Mouse (Mus musculus): Measurements from ENCODE around the gene 1110051M20Rik. TPM values are rescaled to one million over a fixed set of nuclear protein-coding genes. Genes with fewer than 3 reads are reported as not detected.

Gene 1110051M20Rik
- polyA plus RNA-seq, 1 experiment, result 19.3 TPM

GRCm38 (mm10) chr2:91429146-91429545 lies 15.4 kb downstream of the 1110051M20Rik start:
- H3K27ac ChIP-seq (ENCODE audit: insufficient read depth, low read length), result no peak overlapping the region
- H3K27me3 ChIP-seq (ENCODE audit: control insufficient read depth, insufficient read depth, low read length, poor library complexity, severe bottlenecking), result no peaks in the 10 kb centered on the region
- no peak for TF ChIP-seq EP300 (IDR thresholded peaks at IDR 0.05; ENCODE audit: insufficient read depth, low read depth, low read length)
- TF ChIP-seq POLR2A (IDR thresholded peaks at IDR 0.05; ENCODE audit: insufficient read depth, low read length), result no peak
- no peak for TF ChIP-seq CTCF (IDR thresholded peaks at IDR 0.05; ENCODE audit: low read depth, low read length)
- no peak overlapping the region for H3K9ac ChIP-seq (ENCODE audit: low read depth, poor library complexity, severe bottlenecking)
- H3K4me3 ChIP-seq (ENCODE audit: low read depth, low read length), result no peak overlapping the region
- no peaks in the 10 kb centered on the region for H3K9me3 ChIP-seq (replicated peaks; ENCODE audit: control insufficient read depth, insufficient read depth, low read length, poor library complexity, severe bottlenecking)
- H3K4me1 ChIP-seq (ENCODE audit: control insufficient read depth, insufficient read depth, low read length), result no peaks in the 10 kb centered on the region
- no peaks in the 10 kb centered on the region for H3K36me3 ChIP-seq (ENCODE audit: control insufficient read depth, insufficient read depth, low read length, poor library complexity, severe bottlenecking)

- Histone ChIP-seq H3K4me1 (ENCODE audit: control insufficient read depth, insufficient read depth, low read length) (no peaks in the 10 kb centered on the region), H3K9ac (ENCODE audit: low read depth, poor library complexity, severe bottlenecking) (no peak overlapping the region), H3K36me3 (ENCODE audit: control insufficient read depth, insufficient read depth, low read length, poor library complexity, severe bottlenecking) (no peaks in the 10 kb centered on the region), H3K4me3 (ENCODE audit: low read depth, low read length) (no peak overlapping the region), H3K9me3 (replicated peaks; ENCODE audit: control insufficient read depth, insufficient read depth, low read length, poor library complexity, severe bottlenecking) (no peaks in the 10 kb centered on the region), H3K27ac (ENCODE audit: insufficient read depth, low read length) (no peak overlapping the region), H3K27me3 (ENCODE audit: control insufficient read depth, insufficient read depth, low read length, poor library complexity, severe bottlenecking) (no peaks in the 10 kb centered on the region)
- TF ChIP-seq CTCF (IDR thresholded peaks at IDR 0.05; ENCODE audit: low read depth, low read length) (no peak), EP300 (IDR thresholded peaks at IDR 0.05; ENCODE audit: insufficient read depth, low read depth, low read length) (no peak), POLR2A (IDR thresholded peaks at IDR 0.05; ENCODE audit: insufficient read depth, low read length) (no peak)
Measured at GRCm38 (mm10) chr2:91426321-91426720, 18.2 kb downstream of the 1110051M20Rik start.

- no peak overlapping the region for H3K27ac ChIP-seq (ENCODE audit: insufficient read depth, low read length)
- H3K9ac ChIP-seq (ENCODE audit: low read depth, poor library complexity, severe bottlenecking), result no peak overlapping the region
- H3K27me3 ChIP-seq (ENCODE audit: control insufficient read depth, insufficient read depth, low read length, poor library complexity, severe bottlenecking), result no peaks in the 10 kb centered on the region
- H3K36me3 ChIP-seq (ENCODE audit: control insufficient read depth, insufficient read depth, low read length, poor library complexity, severe bottlenecking), result no peaks in the 10 kb centered on the region
- no peak overlapping the region for H3K4me3 ChIP-seq (ENCODE audit: low read depth, low read length)
- TF ChIP-seq EP300 (IDR thresholded peaks at IDR 0.05; ENCODE audit: insufficient read depth, low read depth, low read length), result no peak
- no peak for TF ChIP-seq POLR2A (IDR thresholded peaks at IDR 0.05; ENCODE audit: insufficient read depth, low read length)
- no peak for TF ChIP-seq CTCF (IDR thresholded peaks at IDR 0.05; ENCODE audit: low read depth, low read length)
- 0 out of 2 replicates have a peak, but pooled peaks cover 4% of the 10 kb centered on the region for H3K9me3 ChIP-seq (replicated peaks; ENCODE audit: control insufficient read depth, insufficient read depth, low read length, poor library complexity, severe bottlenecking)
- H3K4me1 ChIP-seq (ENCODE audit: control insufficient read depth, insufficient read depth, low read length), result no peaks in the 10 kb centered on the region
Measured at GRCm38 (mm10) chr2:91424061-91424720, 20.3 kb downstream of the 1110051M20Rik start.

GRCm38 (mm10) chr2:91421641-91422040 lies 22.9 kb downstream of the 1110051M20Rik start:
- Histone ChIP-seq H3K36me3 (ENCODE audit: control insufficient read depth, insufficient read depth, low read length, poor library complexity, severe bottlenecking) (no peaks in the 10 kb centered on the region), H3K9ac (ENCODE audit: low read depth, poor library complexity, severe bottlenecking) (no peak overlapping the region), H3K4me1 (ENCODE audit: control insufficient read depth, insufficient read depth, low read length) (no peaks in the 10 kb centered on the region), H3K27me3 (ENCODE audit: control insufficient read depth, insufficient read depth, low read length, poor library complexity, severe bottlenecking) (no peaks in the 10 kb centered on the region), H3K9me3 (replicated peaks; ENCODE audit: control insufficient read depth, insufficient read depth, low read length, poor library complexity, severe bottlenecking) (0 out of 2 replicates have a peak, but pooled peaks cover 4% of the 10 kb centered on the region), H3K4me3 (ENCODE audit: low read depth, low read length) (no peak overlapping the region), H3K27ac (ENCODE audit: insufficient read depth, low read length) (no peak overlapping the region)
- no peak for TF ChIP-seq EP300 (IDR thresholded peaks at IDR 0.05; ENCODE audit: insufficient read depth, low read depth, low read length)

GRCm38 (mm10) chr2:91413811-91414210 lies 30.7 kb downstream of the 1110051M20Rik start:
- no peak overlapping the region for H3K27ac ChIP-seq (ENCODE audit: insufficient read depth, low read length)
- no peak for TF ChIP-seq POLR2A (IDR thresholded peaks at IDR 0.05; ENCODE audit: insufficient read depth, low read length)
- no peak for TF ChIP-seq CTCF (IDR thresholded peaks at IDR 0.05; ENCODE audit: low read depth, low read length)
- no peak for TF ChIP-seq EP300 (IDR thresholded peaks at IDR 0.05; ENCODE audit: insufficient read depth, low read depth, low read length)
- H3K4me1 ChIP-seq (ENCODE audit: control insufficient read depth, insufficient read depth, low read length), result no peaks in the 10 kb centered on the region
- no peaks in the 10 kb centered on the region for H3K36me3 ChIP-seq (ENCODE audit: control insufficient read depth, insufficient read depth, low read length, poor library complexity, severe bottlenecking)
- H3K9ac ChIP-seq (ENCODE audit: low read depth, poor library complexity, severe bottlenecking), result no peak overlapping the region
- H3K9me3 ChIP-seq (replicated peaks; ENCODE audit: control insufficient read depth, insufficient read depth, low read length, poor library complexity, severe bottlenecking), result no peaks in the 10 kb centered on the region
- H3K27me3 ChIP-seq (ENCODE audit: control insufficient read depth, insufficient read depth, low read length, poor library complexity, severe bottlenecking), result no peaks in the 10 kb centered on the region
- H3K4me3 ChIP-seq (ENCODE audit: low read depth, low read length), result no peak overlapping the region

- Histone ChIP-seq H3K9me3 (replicated peaks; ENCODE audit: control insufficient read depth, insufficient read depth, low read length, poor library complexity, severe bottlenecking) (no peaks in the 10 kb centered on the region), H3K27ac (ENCODE audit: insufficient read depth, low read length) (no peak overlapping the region), H3K4me1 (ENCODE audit: control insufficient read depth, insufficient read depth, low read length) (no peaks in the 10 kb centered on the region), H3K27me3 (ENCODE audit: control insufficient read depth, insufficient read depth, low read length, poor library complexity, severe bottlenecking) (no peaks in the 10 kb centered on the region), H3K36me3 (ENCODE audit: control insufficient read depth, insufficient read depth, low read length, poor library complexity, severe bottlenecking) (no peaks in the 10 kb centered on the region), H3K9ac (ENCODE audit: low read depth, poor library complexity, severe bottlenecking) (no peak overlapping the region), H3K4me3 (ENCODE audit: low read depth, low read length) (no peak overlapping the region)
- TF ChIP-seq EP300 (IDR thresholded peaks at IDR 0.05; ENCODE audit: insufficient read depth, low read depth, low read length), result no peak
- no peak for TF ChIP-seq CTCF (IDR thresholded peaks at IDR 0.05; ENCODE audit: low read depth, low read length)
- no peak for TF ChIP-seq POLR2A (IDR thresholded peaks at IDR 0.05; ENCODE audit: insufficient read depth, low read length)
Measured at GRCm38 (mm10) chr2:91412361-91412760, 32.1 kb downstream of the 1110051M20Rik start.
